23 mouse cellular contexts compared by ENCODE assay signal in genomic region chr1:40025416-40025815, GRCm38 (mm10). TPM values are rescaled to one million over a fixed set of nuclear protein-coding genes. Genes with fewer than 3 reads are reported as not detected.
"Had no signal": no experiment of that assay in that cellular context is flagged by ENCODE, and none has a peak within 500 bp of the region (broad histone marks: within the 10 kb centered on the region; RNA-seq: fewer than 3 reads in every experiment).

No protein-coding gene starts in this region.

- H3K4me1 ChIP-seq: forebrain, embryonic 15.5 days; heart, embryonic 13.5 days; heart, embryonic 15.5 days; hindbrain, embryonic 13.5 days; hindbrain, embryonic 15.5 days; limb, embryonic 13.5 days; limb, embryonic 15.5 days; liver, embryonic 12.5 days had no signal

- H3K27me3 ChIP-seq: forebrain, embryonic 15.5 days; heart, embryonic 13.5 days; heart, embryonic 15.5 days; hindbrain, embryonic 13.5 days; hindbrain, embryonic 15.5 days; limb, embryonic 13.5 days; limb, embryonic 15.5 days; liver, embryonic 12.5 days had no signal

- H3K27ac ChIP-seq: forebrain, embryonic 15.5 days; heart, embryonic 13.5 days; heart, embryonic 15.5 days; hindbrain, embryonic 13.5 days; hindbrain, embryonic 15.5 days; hindbrain, postnatal 0 days; limb, embryonic 13.5 days; limb, embryonic 15.5 days; liver, embryonic 12.5 days; liver, embryonic 14.5 days had no signal

- DNase-seq: forebrain, postnatal 0 days; gastrocnemius, postnatal 14 days; gastrocnemius, postnatal 36 days; heart, adult 18-20 months; heart, postnatal 14 days; heart, postnatal 36 days; kidney, adult 11 months; layer of hippocampus, postnatal 36 days; left cerebral cortex, postnatal 4 days; lung, adult 18-20 months had no signal

- H3K4me3 ChIP-seq: forebrain, embryonic 15.5 days; heart, embryonic 13.5 days; heart, embryonic 15.5 days; hindbrain, embryonic 13.5 days; hindbrain, embryonic 15.5 days; limb, embryonic 13.5 days; limb, embryonic 15.5 days; liver, embryonic 12.5 days had no signal

- H3K9ac ChIP-seq: forebrain, embryonic 15.5 days; forebrain, postnatal 0 days; heart, embryonic 13.5 days; heart, embryonic 15.5 days; hindbrain, embryonic 13.5 days; hindbrain, embryonic 15.5 days; limb, embryonic 13.5 days; limb, embryonic 15.5 days; liver, embryonic 12.5 days; liver, embryonic 14.5 days had no signal

RNA-seq across cellular contexts. Expression of gene Il1r2, which starts 48.5 kb away (rescaled TPM):
- total RNA-seq: forebrain, postnatal 0 days; heart, adult 18-20 months; heart, postnatal 36 days; layer of hippocampus, adult 18-20 months; layer of hippocampus, postnatal 36 days; liver, adult 2 months had no signal
- polyA plus RNA-seq: hindbrain, embryonic 11.5 days had no signal
